Mouse (Mus musculus) thymus, adult 2 months (tissue): ENCODE results near the gene Pth2. TPM values are rescaled to one million over a fixed set of nuclear protein-coding genes. Genes with fewer than 3 reads are reported as not detected.

ENCODE experiments used
- DNase-seq: peaks from one replicate; pipeline ENCODE4 v3.0.0; 2021
- H3K27ac ChIP-seq: fragments of 200-500 bp; 2 replicates; pipeline ENCODE4 v1.5.1; 2012; ENCODE audit warnings: low read length, control low read depth; ENCODE audit not compliant: control insufficient read depth, insufficient read depth
- H3K27me3 ChIP-seq: fragments of 200-500 bp; 2 replicates; pipeline ENCODE4 v1.6.1; 2012; ENCODE audit warnings: mild to moderate bottlenecking, low read length, moderate library complexity, mixed read lengths; ENCODE audit not compliant: control insufficient read depth, insufficient read depth
- H3K36me3 ChIP-seq: fragments of 200-500 bp; 2 replicates; pipeline ENCODE4 v1.6.1; 2012; ENCODE audit warnings: mild to moderate bottlenecking, low read length, moderate library complexity; ENCODE audit not compliant: control insufficient read depth, insufficient read depth
- H3K4me1 ChIP-seq: fragments of 200-500 bp; replicated peaks from 2 replicates; pipeline ENCODE4 v1.6.1; 2012; ENCODE audit warnings: low read length; ENCODE audit not compliant: control insufficient read depth, insufficient read depth
- H3K4me3 ChIP-seq: fragments of 200-500 bp; 2 replicates; pipeline ENCODE4 v1.5.1; 2012; ENCODE audit warnings: mild to moderate bottlenecking, low read length, control low read depth, moderate library complexity; ENCODE audit not compliant: control insufficient read depth, insufficient read depth
- CTCF ChIP-seq: fragments of 200-500 bp; IDR thresholded peaks from 2 replicates; pipeline ENCODE4 v1.5.1; 2012; ENCODE audit warnings: mild to moderate bottlenecking, control low read depth, low read length, moderate library complexity, borderline replicate concordance; ENCODE audit not compliant: control insufficient read depth, poor library complexity, insufficient read depth; ENCODE audit errors: extremely low read depth
- POLR2A ChIP-seq: fragments of 200-500 bp; IDR thresholded peaks from 2 replicates; pipeline ENCODE4 v1.6.1; 2012; ENCODE audit warnings: mild to moderate bottlenecking, low read length, control low read depth, moderate library complexity; ENCODE audit not compliant: control insufficient read depth, poor library complexity, insufficient read depth; ENCODE audit errors: extremely low read depth
- WGBS: fragments of 180-500 bp; shearing (Covaris S2); methylation state at CpG from one replicate; pipeline ENCODE4 v1.1.7; 2018; 5-methylcytosine and 5-hydroxymethylcytosine counted together
- polyA plus RNA-seq: library from polyadenylated mRNA; depleted of rRNA; stranded (reverse); fragments of >200 nt; gene quantifications from 2 replicates; pipeline ENCODE4 v1.2.3, GENCODE M21; 2012

Gene Pth2
- polyA plus RNA-seq, 1 experiment: not detected

GRCm38 (mm10) chr7:45193871-45194785 lies 13.3 kb downstream of the Pth2 start:
- TF ChIP-seq CTCF (no peak), POLR2A (no peak)
- 90% methylated on average over 17 of the region's 17 CpGs for WGBS
- H3K27me3 ChIP-seq: no peaks in the 10 kb centered on the region

GRCm38 (mm10) chr7:45195341-45196175 lies 14.8 kb downstream of the Pth2 start:
- Histone ChIP-seq H3K4me1 (no peaks in the 10 kb centered on the region), H3K36me3 (no peaks in the 10 kb centered on the region), H3K4me3 (no peak overlapping the region), H3K27ac (no peak overlapping the region), H3K27me3 (no peaks in the 10 kb centered on the region)
- whole genome bisulfite sequencing: 84% methylated on average over 13 of the region's 13 CpGs
- TF ChIP-seq POLR2A: no peak
- TF ChIP-seq CTCF: no peak
- DNase-seq: no peak

More at GRCm38 (mm10) chr7:45193871-45194785, 13.3 kb downstream of the Pth2 start:
- no peak overlapping the region for H3K27ac ChIP-seq
- no peaks in the 10 kb centered on the region for H3K4me1 ChIP-seq
- no peak overlapping the region for H3K4me3 ChIP-seq
- no peaks in the 10 kb centered on the region for H3K36me3 ChIP-seq
- DNase-seq: no peak

GRCm38 (mm10) chr7:45196176-45196535 lies 15.4 kb downstream of the Pth2 start:
- no peaks in the 10 kb centered on the region for H3K27me3 ChIP-seq
- DNase-seq: no peak

GRCm38 (mm10) chr7:45196994-45197393 lies 16.2 kb downstream of the Pth2 start:
- H3K27me3 ChIP-seq: no peaks in the 10 kb centered on the region
- H3K27ac ChIP-seq: no peak overlapping the region
- H3K4me3 ChIP-seq: no peak overlapping the region
- no peak for TF ChIP-seq CTCF
- no peak for TF ChIP-seq POLR2A
- no peaks in the 10 kb centered on the region for H3K4me1 ChIP-seq
- no peaks in the 10 kb centered on the region for H3K36me3 ChIP-seq
- no peak for DNase-seq
- 75% methylated on average over 5 of the region's 5 CpGs for WGBS

More at GRCm38 (mm10) chr7:45196176-45196535, 15.4 kb downstream of the Pth2 start:
- Histone ChIP-seq H3K4me1 (no peaks in the 10 kb centered on the region), H3K4me3 (no peak overlapping the region), H3K27ac (no peak overlapping the region), H3K36me3 (no peaks in the 10 kb centered on the region)
- TF ChIP-seq CTCF (no peak), POLR2A (no peak)
- WGBS: 91% methylated on average over 4 of the region's 4 CpGs

DNA sequence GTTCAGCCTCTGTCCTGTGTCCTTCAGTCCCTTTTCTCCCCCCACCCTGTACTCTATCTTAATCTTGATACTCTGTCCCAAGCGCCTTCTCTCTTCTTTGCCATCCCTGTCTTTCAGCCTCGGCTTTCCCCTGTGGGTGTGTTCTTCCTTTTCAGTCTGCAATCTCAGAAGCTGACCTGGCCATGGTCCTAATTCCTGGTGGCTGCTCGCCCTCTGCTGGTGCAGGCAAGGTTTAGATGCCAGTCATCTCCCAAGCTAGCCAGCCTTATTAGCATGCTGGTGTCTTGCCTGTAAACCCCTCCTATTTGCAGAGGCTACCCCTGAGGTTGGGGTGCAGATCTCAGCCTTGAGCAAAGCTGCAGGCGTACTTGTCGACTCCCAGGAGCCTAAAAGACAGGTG lies 17.6 kb downstream of the Pth2 start:
- Histone ChIP-seq H3K27ac (no peak overlapping the region), H3K36me3 (no peaks in the 10 kb centered on the region), H3K4me3 (no peak overlapping the region), H3K4me1 (no peaks in the 10 kb centered on the region), H3K27me3 (no peaks in the 10 kb centered on the region)
- TF ChIP-seq POLR2A: no peak
- no peak for TF ChIP-seq CTCF
- no peak for DNase-seq
- 34% methylated on average over 5 of the region's 5 CpGs for WGBS

GRCm38 (mm10) chr7:45198961-45199360 lies 18.2 kb downstream of the Pth2 start:
- Histone ChIP-seq H3K4me1 (0 out of 2 replicates have a peak, but pooled peaks cover 1% of the 10 kb centered on the region), H3K36me3 (no peaks in the 10 kb centered on the region), H3K4me3 (no peak overlapping the region), H3K27me3 (no peaks in the 10 kb centered on the region), H3K27ac (no peak overlapping the region)
- 86% methylated on average over 11 of the region's 11 CpGs for whole genome bisulfite sequencing
- DNase-seq: no peak
- TF ChIP-seq POLR2A (no peak), CTCF (no peak)
